8 mouse cellular contexts compared by ENCODE assay signal in genomic region chr10:127604465-127605250, GRCm38 (mm10). TPM values are rescaled to one million over a fixed set of nuclear protein-coding genes. Genes with fewer than 3 reads are reported as not detected.
DNase-seq lines count a peak whose midpoint lies in the region; ATAC-seq and TF ChIP-seq lines count a peak whose summit lies in the region.

No protein-coding gene starts in this region.

- 27% methylated on average over 15 of the region's 15 CpGs for WGBS in lung, adult 2 months
- WGBS in kidney, adult 2 months = 27% methylated on average over 15 of the region's 15 CpGs
- WGBS in lung, embryonic 16.5 days = 29% methylated on average over 15 of the region's 15 CpGs

- H3K4me3 ChIP-seq in lung, adult 2 months (replicated peaks; ENCODE audit: extremely low read depth, low read depth, low read length) = no peak overlapping the region
- H3K4me3 ChIP-seq in kidney, adult 2 months (ENCODE audit: insufficient read depth, low read depth, low read length) = no peak overlapping the region
- H3K4me3 ChIP-seq in lung, embryonic 16.5 days (ENCODE audit: low read length) = no peak overlapping the region

- H3K36me3 ChIP-seq in kidney, adult 2 months (ENCODE audit: control insufficient read depth, insufficient read depth, low read length) = no peaks in the 10 kb centered on the region
- peaks cover 28% of the 10 kb centered on the region for H3K36me3 ChIP-seq in lung, embryonic 16.5 days (ENCODE audit: control insufficient read depth, insufficient read depth, low read length)

- no peak for TF ChIP-seq POLR2A in lung, adult 2 months (IDR thresholded peaks at IDR 0.05; ENCODE audit: borderline replicate concordance, extremely low read depth, low read depth, low read length)
- TF ChIP-seq POLR2A in kidney, adult 2 months (IDR thresholded peaks at IDR 0.05; ENCODE audit: low read depth, low read length) = no peak

- TF ChIP-seq CTCF in lung, adult 2 months (IDR thresholded peaks at IDR 0.05; ENCODE audit: insufficient read depth, low read length) = no peak
- no peak for TF ChIP-seq CTCF in kidney, adult 2 months (conservative IDR thresholded peaks at IDR 0.05; ENCODE audit: insufficient read depth, insufficient read length, low read depth, low read length)

- H3K4me2 ChIP-seq in lung, embryonic 16.5 days (ENCODE audit: low read depth, low read length) = no peak overlapping the region

- no peak overlapping the region for H3K27ac ChIP-seq in kidney, adult 2 months (ENCODE audit: insufficient read depth, low read depth, low read length)
- H3K27ac ChIP-seq in lung, embryonic 16.5 days (ENCODE audit: low read length) = peak overlapping the region; percentile 59

- H3K9me3 ChIP-seq in lung, embryonic 16.5 days (ENCODE audit: control insufficient read depth, low read length) = no peaks in the 10 kb centered on the region

- ATAC-seq in lung, embryonic 16.5 days (ENCODE audit: low read depth) = peak; percentile 41

- H3K4me1 ChIP-seq in lung, adult 2 months (ENCODE audit: control insufficient read depth, insufficient read depth, low read length) = peaks cover 13% of the 10 kb centered on the region; the same call in 1 of the 2 replicates
- H3K4me1 ChIP-seq in kidney, adult 2 months (ENCODE audit: control insufficient read depth, insufficient read depth, low read length) = peaks cover 3% of the 10 kb centered on the region; the same call in 1 of the 2 replicates
- H3K4me1 ChIP-seq in lung, embryonic 16.5 days (replicated peaks; ENCODE audit: control insufficient read depth, insufficient read depth, low read length) = peaks cover 44% of the 10 kb centered on the region

- no peaks in the 10 kb centered on the region for H3K27me3 ChIP-seq in kidney, adult 2 months (replicated peaks; ENCODE audit: control insufficient read depth, insufficient read depth, low read length)
- H3K27me3 ChIP-seq in lung, embryonic 16.5 days (ENCODE audit: control insufficient read depth, insufficient read depth, low read depth, low read length) = no peaks in the 10 kb centered on the region

- H3K9ac ChIP-seq in lung, embryonic 16.5 days (ENCODE audit: low read length) = no peak overlapping the region

- peak; percentile 64 for DNase-seq in lung, adult 18-20 months
- DNase-seq in lung, adult 2 months = no peak
- peak; percentile 68 for DNase-seq in brain, adult 2 months (ENCODE audit: low read depth, low spot score)
- peak; percentile 84 for DNase-seq in kidney, adult 2 months
- no peak for DNase-seq in frontal cortex, adult 2 months (ENCODE audit: extremely low spot score in 1 of 2, low spot score in 1 of 2)
- no peak for DNase-seq in ovary, postnatal 36 days (ENCODE audit: low spot score)
- DNase-seq in right cerebral cortex, postnatal 4 days = no peak

RNA-seq across cellular contexts. Expression of gene Lrp1, which starts 16.3 kb away (rescaled TPM):
- 215 and 248 TPM in 2 replicates for polyA plus RNA-seq in lung, adult 2 months (2012; rRNA removed)
- polyA plus RNA-seq in kidney, adult 2 months (2012; rRNA removed) = 55.3 and 57.8 TPM in 2 replicates
- polyA plus RNA-seq in lung, embryonic 16.5 days (2015; fragmentation: Nextera tagmentation; extraction: Ambion mirVana) = 78.9 and 83.6 TPM in 2 replicates
- polyA plus RNA-seq in frontal cortex, adult 2 months (2012; rRNA removed) = 279 and 283 TPM in 2 replicates

RNA-seq across cellular contexts. Expression of gene Stat6, which starts 38.1 kb away (rescaled TPM):
- 92.3 and 123 TPM in 2 replicates for polyA plus RNA-seq in lung, adult 2 months (2012; rRNA removed)
- polyA plus RNA-seq in kidney, adult 2 months (2012; rRNA removed) = 70.2 and 72.1 TPM in 2 replicates
- polyA plus RNA-seq in lung, embryonic 16.5 days (2015; fragmentation: Nextera tagmentation; extraction: Ambion mirVana) = 47.4 and 49.2 TPM in 2 replicates
- polyA plus RNA-seq in frontal cortex, adult 2 months (2012; rRNA removed) = 11.0 and 11.9 TPM in 2 replicates

Comparison
In these comparisons a context has a peak if more than half of its experiments do, and no peak if none do; other contexts are left out.
1. DNase-seq: peak in lung, adult 18-20 months (2 of 2), brain, adult 2 months (single experiment) and kidney, adult 2 months (single experiment); none in lung, adult 2 months (single experiment), frontal cortex, adult 2 months (0 of 2), ovary, postnatal 36 days (single experiment) and right cerebral cortex, postnatal 4 days (single experiment).